Mouse (Mus musculus) kidney, embryonic 15.5 days (tissue): Measurements from ENCODE around the gene Phb2. TPM values are rescaled to one million over a fixed set of nuclear protein-coding genes. Genes with fewer than 3 reads are reported as not detected.

Experiments
- ATAC-seq: fragments of 200-750 bp; cut with Nextera tagmentation; replicated peaks from 2 replicates; pipeline ENCODE4 v1.8.0; 2017; ENCODE audit warnings: moderate TSS enrichment; ENCODE audit not compliant: low FRiP score
- H3K27ac ChIP-seq: fragments of 300-500 bp; sonication (generic); 2 replicates; pipeline ENCODE4 v1.5.1; 2015; ENCODE audit warnings: mild to moderate bottlenecking, inconsistent platforms
- H3K27me3 ChIP-seq: fragments of 300-500 bp; sonication (generic); 2 replicates; pipeline ENCODE4 v1.6.1; 2015; ENCODE audit warnings: inconsistent platforms
- H3K36me3 ChIP-seq: fragments of 300-500 bp; sonication (generic); 2 replicates; pipeline ENCODE4 v1.6.1; 2015; ENCODE audit warnings: inconsistent platforms
- H3K4me1 ChIP-seq: fragments of 300-500 bp; sonication (generic); 2 replicates; pipeline ENCODE4 v1.6.1; 2015; ENCODE audit warnings: inconsistent platforms
- H3K4me2 ChIP-seq: fragments of 300-500 bp; sonication (generic); 2 replicates; pipeline ENCODE4 v1.6.1; 2015; ENCODE audit warnings: moderate library complexity, mild to moderate bottlenecking, inconsistent platforms
- H3K4me3 ChIP-seq: fragments of 300-500 bp; sonication (generic); replicated peaks from 2 replicates; pipeline ENCODE4 v1.5.1; 2015; ENCODE audit warnings: mild to moderate bottlenecking, inconsistent platforms
- H3K9ac ChIP-seq: fragments of 300-500 bp; sonication (generic); 2 replicates; pipeline ENCODE4 v1.6.1; 2015; ENCODE audit warnings: mild to moderate bottlenecking, inconsistent platforms
- H3K9me3 ChIP-seq: fragments of 300-500 bp; sonication (generic); replicated peaks from 2 replicates; pipeline ENCODE4 v1.6.1; 2016; ENCODE audit warnings: inconsistent platforms
- WGBS: fragments of 180-500 bp; shearing (Covaris S2); methylation state at CpG from one replicate; pipeline ENCODE4 v1.1.7; 2015; ENCODE audit warnings: mixed read lengths; 5-methylcytosine and 5-hydroxymethylcytosine counted together
- microRNA counts: library from miRNA; unstranded; fragments of <30 nt; microRNA quantifications from one replicate; lab custom pipeline; 2016
- microRNA-seq: library from miRNA; unstranded; fragments of <30 nt; microRNA quantifications from one replicate; pipeline ENCODE4, GENCODE M21; 2016
- polyA plus RNA-seq: library from polyadenylated mRNA; unstranded; fragments of >200 nt; fragmentation: Nextera tagmentation; extraction: Ambion mirVana; gene quantifications from 2 replicates; pipeline ENCODE4 v1.2.1, GENCODE M21; 2015

Gene Phb2
- polyA plus RNA-seq, 1 experiment from 2014 or later = 401 TPM

DNA sequence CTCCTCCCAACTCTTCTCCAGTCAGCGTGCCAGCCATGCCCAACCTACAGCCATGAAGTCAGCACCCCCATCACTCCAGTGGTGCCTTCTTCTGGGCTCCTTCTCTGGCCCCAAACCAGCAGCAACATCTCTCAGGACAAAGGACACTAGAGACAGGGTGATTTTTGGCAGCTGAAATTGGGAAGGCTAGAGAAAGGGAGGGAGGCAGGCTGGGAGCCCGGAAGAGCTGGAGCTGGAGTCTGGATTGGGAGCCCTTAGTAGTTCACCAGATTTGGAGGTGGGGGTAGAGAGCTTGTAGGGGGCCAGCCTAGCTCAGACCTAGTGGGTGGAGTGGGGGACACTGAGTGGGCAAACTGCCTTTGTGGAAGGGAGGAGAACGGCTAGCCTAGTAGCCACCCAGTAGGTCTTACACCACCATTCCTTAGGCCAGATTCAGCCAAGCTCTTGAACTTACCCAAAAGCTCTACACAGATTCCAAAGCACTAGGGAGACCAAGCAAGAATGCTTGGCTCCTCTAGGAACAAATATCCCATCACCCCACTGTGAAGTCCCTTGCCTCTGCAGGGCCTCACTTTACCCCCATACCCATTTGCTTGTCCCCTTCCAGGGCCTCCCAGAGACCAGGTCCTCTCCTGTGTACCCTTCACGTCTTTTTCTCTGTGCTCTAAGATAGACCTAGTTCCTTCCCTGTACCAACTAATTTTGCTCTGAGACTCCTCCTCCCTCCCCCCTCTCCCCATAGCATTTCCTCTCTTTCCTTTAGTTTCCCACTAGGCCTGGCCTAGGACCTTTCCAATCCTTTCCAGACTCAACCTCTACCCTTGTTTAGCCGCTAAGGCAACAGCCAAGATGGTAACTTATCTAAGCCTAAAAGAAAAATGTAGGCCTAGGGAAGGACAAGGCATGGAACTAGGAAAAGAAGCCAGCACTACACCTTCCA is 46.0 kb downstream of the Phb2 start:
- H3K9ac ChIP-seq = peak overlapping the region; percentile 96
- 40% methylated on average over 5 of the region's 5 CpGs for WGBS
- peak overlapping the region; percentile 75 for H3K4me2 ChIP-seq
- no peaks in the 10 kb centered on the region; the same call in 1 of the 2 replicates for H3K27me3 ChIP-seq
- peaks cover 51% of the 10 kb centered on the region for H3K4me1 ChIP-seq
- H3K4me3 ChIP-seq = peak overlapping the region; percentile 85
- no peaks in the 10 kb centered on the region for H3K9me3 ChIP-seq
- peak; percentile 4; the same call in 1 of the 2 replicates for ATAC-seq
- no peaks in the 10 kb centered on the region for H3K36me3 ChIP-seq
- H3K27ac ChIP-seq = peak overlapping the region; percentile 97

DNA sequence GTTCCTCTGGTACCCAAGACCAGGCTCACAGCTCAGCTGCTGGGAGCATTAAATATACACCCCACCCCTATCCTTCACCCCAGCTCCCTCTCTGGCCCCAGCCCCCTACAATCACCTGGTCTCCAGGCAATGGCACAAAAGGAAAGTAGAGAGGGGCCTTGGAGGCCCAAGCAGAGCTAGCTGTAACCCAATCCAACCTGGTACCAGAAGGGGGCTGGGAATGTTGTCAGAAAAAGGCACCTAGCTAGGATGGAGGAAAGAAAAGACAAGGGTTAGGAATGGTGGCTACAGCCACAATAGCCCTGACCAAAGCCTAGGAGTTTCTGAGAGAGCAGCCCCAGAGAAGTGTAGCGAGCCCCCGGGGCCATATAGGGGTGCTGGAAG is 46.7 kb downstream of the Phb2 start:
- Histone ChIP-seq H3K9me3 (no peaks in the 10 kb centered on the region), H3K4me2 (peak overlapping the region; percentile 75), H3K4me3 (peak overlapping the region; percentile 85), H3K9ac (peak overlapping the region; percentile 42), H3K27me3 (no peaks in the 10 kb centered on the region; the same call in 1 of the 2 replicates), H3K27ac (peak overlapping the region; percentile 97), H3K4me1 (peaks cover 47% of the 10 kb centered on the region), H3K36me3 (no peaks in the 10 kb centered on the region)
- no peak for ATAC-seq
- WGBS = 32% methylated on average over 2 of the region's 2 CpGs

DNA sequence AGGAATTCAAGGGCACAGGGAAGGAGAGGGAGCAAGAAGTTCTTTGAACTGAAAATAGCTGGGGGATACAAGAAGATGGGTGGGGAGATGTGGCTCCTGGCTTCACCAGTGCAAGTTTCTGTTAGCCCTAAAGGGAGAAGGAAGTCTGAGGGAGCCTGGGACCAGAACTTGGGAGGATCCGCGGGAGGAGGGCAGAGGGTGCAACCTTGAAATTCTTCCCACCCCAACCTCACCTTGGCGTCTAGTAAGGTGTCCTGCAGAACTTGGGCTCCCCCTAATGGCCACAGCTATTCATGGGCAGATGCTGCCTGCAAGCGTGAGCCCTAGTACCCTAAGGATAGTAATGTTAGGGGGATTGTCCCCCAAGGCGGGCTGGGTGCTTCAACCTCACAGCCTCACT is 47.1 kb downstream of the Phb2 start:
- Histone ChIP-seq H3K4me3 (peak overlapping the region; percentile 85), H3K9ac (peak overlapping the region; percentile 42)
- ATAC-seq = 0 out of 2 replicates have a peak, but pooled peaks have one; percentile 2

DNA sequence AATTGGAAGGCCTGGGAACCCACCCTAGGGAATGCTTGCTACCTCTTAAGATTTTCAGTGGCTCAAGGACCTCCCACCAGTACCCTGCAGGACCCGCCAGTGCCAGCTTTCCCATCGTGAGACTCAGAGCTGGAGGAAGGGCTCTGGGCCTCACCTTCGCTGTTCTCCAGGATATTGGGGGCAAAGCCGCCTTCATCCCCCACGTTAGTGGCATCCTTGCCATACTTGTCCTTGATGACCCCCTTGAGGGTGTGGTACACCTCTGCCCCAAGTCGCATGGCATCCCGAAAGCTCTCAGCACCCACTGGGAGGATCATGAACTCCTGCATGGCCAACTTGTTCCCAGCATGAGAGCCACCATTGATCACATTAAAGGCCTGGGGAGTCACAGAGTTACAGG is 53.8 kb downstream of the Phb2 start:
- Histone ChIP-seq H3K9ac (no peak overlapping the region), H3K36me3 (no peaks in the 10 kb centered on the region), H3K4me1 (peaks cover 42% of the 10 kb centered on the region), H3K27me3 (0 out of 2 replicates have a peak, but pooled peaks cover 9% of the 10 kb centered on the region), H3K4me3 (no peak overlapping the region), H3K27ac (no peak overlapping the region), H3K4me2 (no peak overlapping the region), H3K9me3 (no peaks in the 10 kb centered on the region)
- ATAC-seq = no peak
- 85% methylated on average over 7 of the region's 7 CpGs for WGBS

More for the DNA sequence above, 47.1 kb downstream of the Phb2 start:
- H3K36me3 ChIP-seq = no peaks in the 10 kb centered on the region
- H3K9me3 ChIP-seq = no peaks in the 10 kb centered on the region
- no peaks in the 10 kb centered on the region; the same call in 1 of the 2 replicates for H3K27me3 ChIP-seq
- peak overlapping the region; percentile 97 for H3K27ac ChIP-seq
- peaks cover 43% of the 10 kb centered on the region for H3K4me1 ChIP-seq
- H3K4me2 ChIP-seq = peak overlapping the region; percentile 75
- WGBS = 2% methylated on average over 5 of the region's 5 CpGs

MicroRNAs encoded within 50 kb of the gene (microRNA counts, 519-probe panel; counts per million panel counts)
- microRNA mmu-miR-141 (lab: Ali Mortazavi, UCI) (2,543 counts per million, percentile 48 among the panel's probes with 10 or more counts), microRNA mmu-miR-200c (lab: Ali Mortazavi, UCI) (3,228 counts per million, percentile 86 among the panel's probes with 10 or more counts)

Small RNA genes within 50 kb of the gene (microRNA-seq; reads per million reads assigned to microRNA genes)
- gene Mir141 (626 reads per million, percentile 76 among the genes with 10 or more reads in this experiment), gene Mir200c (4,337 reads per million, percentile 92 among the genes with 10 or more reads in this experiment)

Other genes with a start within 250 kb of the Phb2 start
- gene Clstn3, start 247.5 kb upstream of the Phb2 start, polyA plus RNA-seq = 3.9 and 5.9 TPM in 2 replicates
- 1.6 and 2.0 TPM in 2 replicates for gene C1rl, start 219.2 kb upstream of the Phb2 start, polyA plus RNA-seq
- 7.9 and 8.3 TPM in 2 replicates for gene C1ra, start 199.9 kb upstream of the Phb2 start, polyA plus RNA-seq
- gene C1s1, start 170.0 kb upstream of the Phb2 start, polyA plus RNA-seq = 21.8 and 23.1 TPM in 2 replicates
- gene C1rb, start 142.0 kb upstream of the Phb2 start, polyA plus RNA-seq = not detected in 2 replicates
- gene C1s2, start 76.3 kb upstream of the Phb2 start, polyA plus RNA-seq = 0.16 and 0.21 TPM in 2 replicates
- gene Lpcat3, start 49.3 kb upstream of the Phb2 start, polyA plus RNA-seq = 77.4 and 80.4 TPM in 2 replicates
- 206 and 224 TPM in 2 replicates for gene Emg1, start 158 bp upstream of the Phb2 start, polyA plus RNA-seq
- 12.5 and 13.3 TPM in 2 replicates for gene Ptpn6, start 26.4 kb downstream of the Phb2 start, polyA plus RNA-seq
- gene Grcc10, start 29.0 kb downstream of the Phb2 start, polyA plus RNA-seq = 516 and 519 TPM in 2 replicates
- not detected in 2 replicates for gene Gm45234, start 43.7 kb downstream of the Phb2 start, polyA plus RNA-seq
- gene Atn1, start 44.2 kb downstream of the Phb2 start, polyA plus RNA-seq = 17.0 and 17.7 TPM in 2 replicates
- gene Eno2, start 57.3 kb downstream of the Phb2 start, polyA plus RNA-seq = 10.5 and 12.4 TPM in 2 replicates
- 0.37 and 0.90 TPM in 2 replicates for gene Lrrc23, start 67.4 kb downstream of the Phb2 start, polyA plus RNA-seq
- gene Spsb2, start 96.3 kb downstream of the Phb2 start, polyA plus RNA-seq = 15.3 and 18.2 TPM in 2 replicates
- gene Tpi1, start 102.0 kb downstream of the Phb2 start, polyA plus RNA-seq = 717 and 755 TPM in 2 replicates
- 149 and 175 TPM in 2 replicates for gene Usp5, start 117.1 kb downstream of the Phb2 start, polyA plus RNA-seq
- gene Cdca3, start 117.2 kb downstream of the Phb2 start, polyA plus RNA-seq = 178 and 185 TPM in 2 replicates
- gene Gnb3, start 127.9 kb downstream of the Phb2 start, polyA plus RNA-seq = 1.1 and 2.9 TPM in 2 replicates
- gene P3h3, start 145.4 kb downstream of the Phb2 start, polyA plus RNA-seq = 23.7 and 28.6 TPM in 2 replicates
- 1.2 and 1.6 TPM in 2 replicates for gene Gpr162, start 151.6 kb downstream of the Phb2 start, polyA plus RNA-seq
- 0.06 and 0.26 TPM in 2 replicates for gene Cd4, start 175.9 kb downstream of the Phb2 start, polyA plus RNA-seq
- gene Lag3, start 199.4 kb downstream of the Phb2 start, polyA plus RNA-seq = 1.7 and 1.8 TPM in 2 replicates
- 320 TPM in 2 replicates for gene Ptms, start 207.8 kb downstream of the Phb2 start, polyA plus RNA-seq
- gene Mlf2, start 219.1 kb downstream of the Phb2 start, polyA plus RNA-seq = 357 and 385 TPM in 2 replicates